Mouse (Mus musculus): ENCODE measurements around the gene Slc30a10. TPM values are rescaled to one million over a fixed set of nuclear protein-coding genes. Genes with fewer than 3 reads are reported as not detected.

Gene Slc30a10
- polyA plus RNA-seq, 1 experiment = not detected

- H3ac ChIP-seq (ENCODE audit: control insufficient read depth, insufficient read length) = no peak overlapping the region
- H3K4me3 ChIP-seq = no peak overlapping the region
- no peak overlapping the region for H3K4me2 ChIP-seq (ENCODE audit: low read depth)
- no peak for TF ChIP-seq SRF (IDR thresholded peaks at IDR 0.05; ENCODE audit: control insufficient read depth, insufficient read length, low read depth)
- no peak for TF ChIP-seq TCF12 (IDR thresholded peaks at IDR 0.05; ENCODE audit: insufficient read depth, poor library complexity, severe bottlenecking)
- TF ChIP-seq CEBPB (IDR thresholded peaks at IDR 0.05; ENCODE audit: insufficient read depth, poor library complexity, severe bottlenecking) = no peak
- no peak for TF ChIP-seq TCF3 (IDR thresholded peaks at IDR 0.05; ENCODE audit: insufficient read length, low read depth)
- peaks cover 93% of the 10 kb centered on the region for H3K36me3 ChIP-seq (ENCODE audit: control insufficient read depth, insufficient read depth)
- no peaks in the 10 kb centered on the region for H3K79me2 ChIP-seq (ENCODE audit: control insufficient read depth, insufficient read depth)
- H3K27me3 ChIP-seq (ENCODE audit: control insufficient read depth, insufficient read depth, insufficient read length) = no peaks in the 10 kb centered on the region
These were observed 33.9 kb upstream of the Slc30a10 start for GRCm38 (mm10) chr1:185420776-185421175.

GRCm38 (mm10) chr1:185426583-185426982 lies 28.1 kb upstream of the Slc30a10 start:
- no peaks in the 10 kb centered on the region for H3K27me3 ChIP-seq (ENCODE audit: control insufficient read depth, insufficient read depth, insufficient read length)
- H3K36me3 ChIP-seq (ENCODE audit: control insufficient read depth, insufficient read depth) = peaks cover 80% of the 10 kb centered on the region
- H3K4me2 ChIP-seq (ENCODE audit: low read depth) = no peak overlapping the region
- no peak overlapping the region for H3K4me3 ChIP-seq
- TF ChIP-seq USF1 (IDR thresholded peaks at IDR 0.05; ENCODE audit: low read depth) = no peak
- no peak for TF ChIP-seq MYOD1 (IDR thresholded peaks at IDR 0.05; ENCODE audit: control insufficient read depth in 1 of 3, insufficient read length in 2 of 3, low read depth in 2 of 3)
- no peak for TF ChIP-seq SRF (IDR thresholded peaks at IDR 0.05; ENCODE audit: control insufficient read depth, insufficient read length, low read depth)
- TF ChIP-seq TCF12 (IDR thresholded peaks at IDR 0.05; ENCODE audit: insufficient read depth, poor library complexity, severe bottlenecking) = no peak
- TF ChIP-seq CEBPB (IDR thresholded peaks at IDR 0.05; ENCODE audit: insufficient read depth, poor library complexity, severe bottlenecking) = no peak
- no peak for TF ChIP-seq REST (IDR thresholded peaks at IDR 0.05; ENCODE audit: insufficient read depth, insufficient read length)
- TF ChIP-seq E2F4 (IDR thresholded peaks at IDR 0.05; ENCODE audit: insufficient read depth) = no peak
- peak; percentile 66 for TF ChIP-seq POLR2AphosphoS2 (IDR thresholded peaks at IDR 0.05; ENCODE audit: insufficient read length, low read depth)
- TF ChIP-seq TCF3 (IDR thresholded peaks at IDR 0.05; ENCODE audit: insufficient read length, low read depth) = no peak
- TF ChIP-seq MAX (IDR thresholded peaks at IDR 0.05; ENCODE audit: low read depth) = no peak
- peak; percentile 29 for TF ChIP-seq POLR2A (IDR thresholded peaks at IDR 0.05; ENCODE audit: insufficient read length, low read depth)
- no peak overlapping the region for H3ac ChIP-seq (ENCODE audit: control insufficient read depth, insufficient read length)
- H3K79me2 ChIP-seq (ENCODE audit: control insufficient read depth, insufficient read depth) = no peaks in the 10 kb centered on the region

GRCm38 (mm10) chr1:185430488-185430887 lies 24.2 kb upstream of the Slc30a10 start:
- Histone ChIP-seq H3ac (ENCODE audit: control insufficient read depth, insufficient read length) (no peak overlapping the region), H3K27me3 (ENCODE audit: control insufficient read depth, insufficient read depth, insufficient read length) (no peaks in the 10 kb centered on the region), H3K4me3 (no peak overlapping the region), H3K36me3 (ENCODE audit: control insufficient read depth, insufficient read depth) (peaks cover 41% of the 10 kb centered on the region), H3K79me2 (ENCODE audit: control insufficient read depth, insufficient read depth) (no peaks in the 10 kb centered on the region), H3K4me2 (ENCODE audit: low read depth) (no peak overlapping the region)
- no peak for TF ChIP-seq CEBPB (IDR thresholded peaks at IDR 0.05; ENCODE audit: insufficient read depth, poor library complexity, severe bottlenecking)
- peak; percentile 72 for TF ChIP-seq POLR2AphosphoS2 (IDR thresholded peaks at IDR 0.05; ENCODE audit: insufficient read length, low read depth)
- TF ChIP-seq REST (IDR thresholded peaks at IDR 0.05; ENCODE audit: insufficient read depth, insufficient read length) = no peak

GRCm38 (mm10) chr1:185431245-185431997 lies 23.2 kb upstream of the Slc30a10 start:
- TF ChIP-seq E2F4 (IDR thresholded peaks at IDR 0.05; ENCODE audit: insufficient read depth) = no peak
- no peak for TF ChIP-seq MYOG (IDR thresholded peaks at IDR 0.05; ENCODE audit: control insufficient read depth in 1 of 3, insufficient read depth in 1 of 3, insufficient read length in 2 of 3, low read depth in 2 of 3)
- no peak for TF ChIP-seq TCF3 (IDR thresholded peaks at IDR 0.05; ENCODE audit: insufficient read length, low read depth)
- TF ChIP-seq POLR2AphosphoS2 (IDR thresholded peaks at IDR 0.05; ENCODE audit: insufficient read length, low read depth) = peak; percentile 83
- no peak for TF ChIP-seq CEBPB (IDR thresholded peaks at IDR 0.05; ENCODE audit: insufficient read depth, poor library complexity, severe bottlenecking)
- no peak for TF ChIP-seq USF1 (IDR thresholded peaks at IDR 0.05; ENCODE audit: low read depth)
- no peak for TF ChIP-seq MAX (IDR thresholded peaks at IDR 0.05; ENCODE audit: low read depth)
- no peak for TF ChIP-seq REST (IDR thresholded peaks at IDR 0.05; ENCODE audit: insufficient read depth, insufficient read length)
- Histone ChIP-seq H3K4me3 (no peak overlapping the region), H3K27me3 (ENCODE audit: control insufficient read depth, insufficient read depth, insufficient read length) (no peaks in the 10 kb centered on the region), H3K4me2 (ENCODE audit: low read depth) (no peak overlapping the region), H3ac (ENCODE audit: control insufficient read depth, insufficient read length) (no peak overlapping the region), H3K36me3 (ENCODE audit: control insufficient read depth, insufficient read depth) (peaks cover 35% of the 10 kb centered on the region), H3K79me2 (ENCODE audit: control insufficient read depth, insufficient read depth) (no peaks in the 10 kb centered on the region)

GRCm38 (mm10) chr1:185431998-185432317 lies 22.7 kb upstream of the Slc30a10 start:
- H3K4me2 ChIP-seq (ENCODE audit: low read depth) = no peak overlapping the region
- TF ChIP-seq REST (IDR thresholded peaks at IDR 0.05; ENCODE audit: insufficient read depth, insufficient read length) = no peak
- peak; percentile 20 for TF ChIP-seq POLR2A (IDR thresholded peaks at IDR 0.05; ENCODE audit: insufficient read length, low read depth)
- peak; percentile 66 for TF ChIP-seq POLR2AphosphoS2 (IDR thresholded peaks at IDR 0.05; ENCODE audit: insufficient read length, low read depth)
- peaks cover 32% of the 10 kb centered on the region for H3K36me3 ChIP-seq (ENCODE audit: control insufficient read depth, insufficient read depth)
- H3K4me3 ChIP-seq = no peak overlapping the region
- no peaks in the 10 kb centered on the region for H3K79me2 ChIP-seq (ENCODE audit: control insufficient read depth, insufficient read depth)
- H3ac ChIP-seq (ENCODE audit: control insufficient read depth, insufficient read length) = no peak overlapping the region
- no peaks in the 10 kb centered on the region for H3K27me3 ChIP-seq (ENCODE audit: control insufficient read depth, insufficient read depth, insufficient read length)
